Mouse (Mus musculus): Measurements from ENCODE around the gene Prdm2. TPM values are rescaled to one million over a fixed set of nuclear protein-coding genes. Genes with fewer than 3 reads are reported as not detected.

Gene Prdm2
- polyA plus RNA-seq, 1 experiment from 2014 or later = 14.3 TPM

DNA sequence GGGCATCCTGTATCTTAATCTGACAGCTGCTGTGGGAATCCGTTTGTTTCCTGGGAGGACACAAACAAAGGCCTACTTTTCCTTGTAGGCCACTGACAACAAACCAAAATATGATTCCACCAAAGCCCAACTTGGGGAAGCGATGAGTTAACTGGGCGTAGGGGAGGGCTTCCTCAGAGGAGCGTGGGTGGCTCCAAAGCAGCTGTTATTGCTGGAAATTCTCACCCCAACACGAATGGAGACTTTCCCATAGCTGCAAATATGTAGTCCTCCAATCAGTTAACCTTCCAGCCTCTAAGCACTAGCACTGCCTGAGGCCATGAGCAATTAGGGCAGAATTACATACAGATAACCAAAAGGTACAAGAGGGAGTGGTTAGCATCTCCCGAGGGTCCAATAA is 112.6 kb downstream of the Prdm2 start:
- 42% methylated on average over 6 of the region's 6 CpGs for WGBS
- Histone ChIP-seq H3K4me2 (no peak overlapping the region), H3K27ac (no peak overlapping the region), H3K9ac (no peak overlapping the region), H3K4me1 (peaks cover 17% of the 10 kb centered on the region; the same call in 1 of the 2 replicates), H3K36me3 (no peaks in the 10 kb centered on the region), H3K4me3 (no peak overlapping the region), H3K9me3 (no peaks in the 10 kb centered on the region), H3K27me3 (no peaks in the 10 kb centered on the region)
- no peak for ATAC-seq (ENCODE audit: insufficient number of reproducible peaks, insufficient read depth, low FRiP score, low TSS enrichment, low read depth)

GRCm38 (mm10) chr4:143099288-143100039 is 113.3 kb downstream of the Prdm2 start:
- H3K9ac ChIP-seq = no peak overlapping the region
- no peak overlapping the region for H3K27ac ChIP-seq
- 45% methylated on average over 11 of the region's 11 CpGs for WGBS
- H3K4me2 ChIP-seq = no peak overlapping the region
- H3K4me3 ChIP-seq = no peak overlapping the region
- no peaks in the 10 kb centered on the region for H3K9me3 ChIP-seq
- no peak for ATAC-seq (ENCODE audit: insufficient number of reproducible peaks, insufficient read depth, low FRiP score, low TSS enrichment, low read depth)
- H3K27me3 ChIP-seq = no peaks in the 10 kb centered on the region
- H3K4me1 ChIP-seq = peaks cover 10% of the 10 kb centered on the region; the same call in 1 of the 2 replicates
- H3K36me3 ChIP-seq = no peaks in the 10 kb centered on the region

GRCm38 (mm10) chr4:143092082-143092701 is 120.6 kb downstream of the Prdm2 start:
- no peaks in the 10 kb centered on the region for H3K36me3 ChIP-seq
- 50% methylated on average over 12 of the region's 12 CpGs for WGBS
- ATAC-seq (ENCODE audit: insufficient number of reproducible peaks, insufficient read depth, low FRiP score, low TSS enrichment, low read depth) = no peak

GRCm38 (mm10) chr4:143090551-143090950 is 122.2 kb downstream of the Prdm2 start:
- 91% methylated on average over 3 of the region's 3 CpGs for WGBS
- H3K36me3 ChIP-seq = no peaks in the 10 kb centered on the region
- no peak overlapping the region for H3K9ac ChIP-seq
- H3K4me2 ChIP-seq = no peak overlapping the region
- no peaks in the 10 kb centered on the region for H3K9me3 ChIP-seq
- H3K4me1 ChIP-seq = no peaks in the 10 kb centered on the region
- no peak for ATAC-seq (ENCODE audit: insufficient number of reproducible peaks, insufficient read depth, low FRiP score, low TSS enrichment, low read depth)
- no peak overlapping the region for H3K27ac ChIP-seq
- no peaks in the 10 kb centered on the region for H3K27me3 ChIP-seq
- H3K4me3 ChIP-seq = no peak overlapping the region

More at GRCm38 (mm10) chr4:143092082-143092701, 120.6 kb downstream of the Prdm2 start:
- Histone ChIP-seq H3K4me3 (no peak overlapping the region), H3K27me3 (no peaks in the 10 kb centered on the region), H3K27ac (no peak overlapping the region), H3K4me1 (no peaks in the 10 kb centered on the region), H3K9ac (no peak overlapping the region), H3K9me3 (no peaks in the 10 kb centered on the region), H3K4me2 (no peak overlapping the region)

DNA sequence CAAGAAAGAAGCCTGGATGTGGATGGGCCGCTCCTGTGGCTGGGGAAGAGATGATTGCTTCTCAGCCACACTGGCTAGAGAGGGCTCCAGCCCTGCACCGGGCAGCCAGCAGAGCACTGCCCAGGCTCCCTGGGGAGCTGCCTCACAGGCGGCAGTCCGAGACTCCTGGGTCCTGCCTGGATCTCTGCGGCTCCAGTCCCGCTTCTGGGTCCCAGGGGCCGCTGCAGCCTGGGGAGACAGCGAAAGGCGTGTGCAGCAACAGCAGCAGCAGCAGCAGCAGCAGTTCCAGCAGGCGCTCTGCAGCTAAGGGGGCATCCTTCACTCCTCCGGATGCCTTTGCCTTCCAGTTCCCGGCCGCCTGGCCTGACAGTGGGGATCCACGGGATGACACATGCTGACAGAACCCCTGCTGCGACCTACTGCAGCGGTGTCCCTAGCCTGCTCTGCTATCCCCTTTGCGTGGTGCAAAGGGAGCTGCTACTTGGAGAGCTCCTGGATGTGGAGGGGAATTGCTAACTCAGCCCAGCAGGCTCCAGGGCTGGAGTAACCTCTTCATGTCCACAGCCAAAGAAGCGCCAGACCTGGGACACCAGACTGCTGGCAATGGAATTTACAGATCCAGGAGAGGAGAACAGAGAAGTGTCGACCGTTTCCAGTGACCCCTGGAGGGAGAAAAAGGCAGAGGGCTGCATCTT is 138.6 kb downstream of the Prdm2 start:
- WGBS = 5% methylated on average over 20 of the region's 20 CpGs
- Histone ChIP-seq H3K9me3 (no peaks in the 10 kb centered on the region; the same call in 1 of the 2 replicates), H3K9ac (peak overlapping the region; percentile 64), H3K27me3 (peaks cover 3% of the 10 kb centered on the region; the same call in 1 of the 2 replicates), H3K36me3 (no peaks in the 10 kb centered on the region), H3K4me3 (peak overlapping the region; percentile 30), H3K4me1 (peaks cover 16% of the 10 kb centered on the region), H3K27ac (no peak overlapping the region), H3K4me2 (peak overlapping the region; percentile 61)
- no peak for ATAC-seq (ENCODE audit: insufficient number of reproducible peaks, insufficient read depth, low FRiP score, low TSS enrichment, low read depth)

GRCm38 (mm10) chr4:143071791-143072190 is 141.0 kb downstream of the Prdm2 start:
- H3K4me2 ChIP-seq = peak overlapping the region; percentile 5; the same call in 1 of the 2 replicates
- H3K36me3 ChIP-seq = no peaks in the 10 kb centered on the region
- H3K4me3 ChIP-seq = no peak overlapping the region
- no peak overlapping the region for H3K27ac ChIP-seq
- peaks cover 3% of the 10 kb centered on the region; the same call in 1 of the 2 replicates for H3K27me3 ChIP-seq
- no peak overlapping the region for H3K9ac ChIP-seq
- peaks cover 16% of the 10 kb centered on the region for H3K4me1 ChIP-seq
- 40% methylated on average over 8 of the region's 8 CpGs for WGBS
- no peaks in the 10 kb centered on the region for H3K9me3 ChIP-seq
- no peak for ATAC-seq (ENCODE audit: insufficient number of reproducible peaks, insufficient read depth, low FRiP score, low TSS enrichment, low read depth)

DNA sequence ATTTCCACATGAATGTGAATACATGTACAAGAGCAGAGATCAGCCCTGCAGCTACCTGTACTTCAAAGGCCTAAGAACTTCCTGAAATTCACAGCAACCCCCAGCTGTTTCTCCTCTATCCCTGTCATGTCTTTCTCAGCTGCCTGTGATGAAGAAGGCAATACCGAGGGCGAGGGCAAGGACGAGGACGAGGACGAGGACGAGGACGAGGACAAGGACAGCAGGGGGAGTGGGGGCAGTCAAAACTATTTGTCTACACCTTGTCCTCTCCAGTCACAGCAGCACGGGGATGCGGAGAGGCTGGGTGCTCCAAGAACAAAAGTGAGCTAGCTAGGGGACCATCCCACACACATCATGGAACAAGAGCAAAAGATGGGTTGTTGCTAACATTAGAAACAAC is 145.8 kb downstream of the Prdm2 start:
- H3K27me3 ChIP-seq = no peaks in the 10 kb centered on the region
- ATAC-seq (ENCODE audit: insufficient number of reproducible peaks, insufficient read depth, low FRiP score, low TSS enrichment, low read depth) = no peak
- no peak overlapping the region for H3K9ac ChIP-seq
- no peak overlapping the region for H3K27ac ChIP-seq
- H3K4me2 ChIP-seq = no peak overlapping the region
- no peaks in the 10 kb centered on the region for H3K9me3 ChIP-seq
- no peaks in the 10 kb centered on the region for H3K36me3 ChIP-seq
- WGBS = 86% methylated on average over 9 of the region's 9 CpGs
- no peak overlapping the region for H3K4me3 ChIP-seq
- H3K4me1 ChIP-seq = peaks cover 4% of the 10 kb centered on the region

GRCm38 (mm10) chr4:143058765-143059344 is 153.9 kb downstream of the Prdm2 start:
- WGBS = 86% methylated on average over 12 of the region's 12 CpGs
- ATAC-seq (ENCODE audit: insufficient number of reproducible peaks, insufficient read depth, low FRiP score, low TSS enrichment, low read depth) = no peak

More at GRCm38 (mm10) chr4:143058765-143059344, 153.9 kb downstream of the Prdm2 start:
- H3K27me3 ChIP-seq = no peaks in the 10 kb centered on the region
- H3K27ac ChIP-seq = no peak overlapping the region
- no peaks in the 10 kb centered on the region for H3K4me1 ChIP-seq
- no peak overlapping the region for H3K9ac ChIP-seq
- no peak overlapping the region for H3K4me3 ChIP-seq
- H3K4me2 ChIP-seq = no peak overlapping the region
- no peaks in the 10 kb centered on the region for H3K9me3 ChIP-seq
- no peaks in the 10 kb centered on the region for H3K36me3 ChIP-seq

Small RNA genes lying within 50 kb of the gene (microRNA-seq; reads per million reads assigned to microRNA genes)
- gene Mir7021 = 1.8 reads per million, percentile 3 among the genes with 10 or more reads in this experiment

Other genes with a start within 250 kb of the Prdm2 start
- 31.1 and 39.6 TPM in 2 replicates for gene Pdpn, start 86.6 kb upstream of the Prdm2 start, polyA plus RNA-seq (2015; fragmentation: Nextera tagmentation; extraction: Ambion mirVana)
- gene Lrrc38, start 136.8 kb upstream of the Prdm2 start, polyA plus RNA-seq (2015; fragmentation: Nextera tagmentation; extraction: Ambion mirVana) = not detected in 2 replicates
- not detected in 2 replicates for gene Pramel1, start 181.4 kb upstream of the Prdm2 start, polyA plus RNA-seq (2015; fragmentation: Nextera tagmentation; extraction: Ambion mirVana)
- 22.7 and 25.4 TPM in 2 replicates for gene Pramef8, start 199.4 kb upstream of the Prdm2 start, polyA plus RNA-seq (2015; fragmentation: Nextera tagmentation; extraction: Ambion mirVana)
- not detected in 2 replicates for gene Oog4, start 237.3 kb upstream of the Prdm2 start, polyA plus RNA-seq (2015; fragmentation: Nextera tagmentation; extraction: Ambion mirVana)

All from embryonic facial prominence, embryonic 13.5 days (tissue).